Comparison of ENCODE assay signal across 19 mouse cellular contexts in genomic region chr2:92650428-92650827, GRCm38 (mm10).
"Had no signal": no experiment of that assay in that cellular context is flagged by ENCODE, and none has a peak within 500 bp of the region (broad histone marks: within the 10 kb centered on the region; RNA-seq: fewer than 3 reads in every experiment).

No protein-coding gene starts in this region.

- H3K36me3 ChIP-seq: midbrain, embryonic 10.5 days; midbrain, embryonic 12.5 days; neural tube, embryonic 13.5 days; neural tube, embryonic 15.5 days had no signal

- H3K4me2 ChIP-seq: lung, embryonic 14.5 days; midbrain, embryonic 12.5 days; neural tube, embryonic 13.5 days; neural tube, embryonic 15.5 days had no signal

- H3K4me3 ChIP-seq: midbrain, embryonic 10.5 days; midbrain, embryonic 12.5 days; myocyte; neural tube, embryonic 13.5 days; neural tube, embryonic 15.5 days had no signal

- H3K9me3 ChIP-seq: midbrain, embryonic 10.5 days; midbrain, embryonic 12.5 days; neural tube, embryonic 13.5 days; neural tube, embryonic 15.5 days had no signal

- DNase-seq: lung, adult 18-20 months; lung, embryonic 14.5 days; lung, postnatal 10 days; lung, postnatal 4 days; midbrain, embryonic 14.5 days; retina, postnatal 1 day; right cerebral cortex, adult 18-20 months; right cerebral cortex, postnatal 25 days; right cerebral cortex, postnatal 4 days; spleen, adult 18-20 months; thymus, adult 18-20 months; thymus, postnatal 14 days; thymus, postnatal 36 days had no signal

- H3K27me3 ChIP-seq: midbrain, embryonic 12.5 days; neural tube, embryonic 13.5 days; neural tube, embryonic 15.5 days had no signal

- ATAC-seq: midbrain, embryonic 16.5 days had no signal

- H3K27ac ChIP-seq: midbrain, embryonic 10.5 days; midbrain, embryonic 12.5 days; neural tube, embryonic 13.5 days; neural tube, embryonic 15.5 days had no signal

- H3K9ac ChIP-seq: lung, embryonic 14.5 days; midbrain, embryonic 12.5 days; neural tube, embryonic 13.5 days; neural tube, embryonic 15.5 days had no signal
